Mouse (Mus musculus): ENCODE measurements around the gene Lrrc26. TPM values are rescaled to one million over a fixed set of nuclear protein-coding genes. Genes with fewer than 3 reads are reported as not detected.

Gene Lrrc26
- total and polyA plus RNA-seq, 2 experiments from 2014 or later: 0.26 TPM; not detected in 1

DNA sequence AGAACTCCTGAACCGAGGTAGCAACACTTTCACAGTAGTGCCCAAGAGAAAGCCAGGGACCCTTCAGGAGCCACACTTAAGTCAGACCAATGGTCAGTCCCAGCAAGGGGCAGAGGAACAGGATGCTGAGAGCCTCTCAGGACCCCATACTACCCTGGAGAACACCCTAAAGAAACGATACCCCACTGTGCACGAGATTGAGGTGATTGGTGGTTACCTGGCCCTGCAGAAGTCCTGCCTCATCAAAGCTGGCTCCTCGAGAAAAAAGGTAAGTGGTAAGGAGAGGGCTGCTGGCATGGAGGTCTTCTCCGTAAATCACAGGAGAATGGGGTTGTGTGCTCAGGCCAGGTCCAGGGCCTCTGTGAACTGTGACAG is 25.4 kb upstream of the Lrrc26 start:
- WGBS: 77% methylated on average over 5 of the region's 5 CpGs
- ATAC-seq (ENCODE audit: low FRiP score): no peak
- TF ChIP-seq CTCF (IDR thresholded peaks at IDR 0.05): no peak
- Histone ChIP-seq H3K27ac (ENCODE audit: low read depth, low read length) (no peak overlapping the region), H3K4me1 (ENCODE audit: insufficient read depth, low read length) (peaks cover 37% of the 10 kb centered on the region), H3K4me2 (ENCODE audit: low read depth, low read length, poor library complexity, severe bottlenecking) (peak overlapping the region; percentile 100), H3K9ac (replicated peaks; ENCODE audit: low read length, poor library complexity, severe bottlenecking) (0 out of 2 replicates have a peak overlapping the region, but pooled peaks have one; percentile 65), H3K4me3 (ENCODE audit: low read depth, low read length) (peak overlapping the region; percentile 71), H3K9me3 (ENCODE audit: low read length) (no peaks in the 10 kb centered on the region), H3K36me3 (ENCODE audit: insufficient read depth, low read length) (peaks cover 10% of the 10 kb centered on the region), H3K27me3 (ENCODE audit: insufficient read depth, low read length) (peaks cover 3% of the 10 kb centered on the region; the same call in 1 of the 2 replicates)
- no peak for DNase-seq (ENCODE audit: low spot score)

DNA sequence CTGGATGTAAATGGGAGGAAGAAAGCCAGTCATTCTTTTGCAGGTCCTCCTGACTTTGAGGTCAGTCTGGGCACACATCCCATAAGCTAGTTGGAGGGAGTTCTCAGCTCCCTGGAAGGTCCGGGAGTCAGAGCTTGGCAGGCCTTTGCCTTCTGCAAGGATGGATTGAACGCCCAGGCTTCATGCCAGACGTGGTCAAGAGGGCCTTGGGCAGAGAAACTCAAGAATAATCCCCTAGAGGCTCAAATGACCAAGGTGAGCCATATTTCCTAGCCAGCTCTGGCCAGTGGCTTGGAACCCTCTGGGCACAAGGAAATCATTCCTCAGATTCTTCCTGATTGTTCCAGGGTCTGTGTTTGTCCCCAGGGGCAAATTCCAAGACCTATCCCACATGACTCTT is 24.9 kb upstream of the Lrrc26 start:
- ATAC-seq (ENCODE audit: low FRiP score) (no peak), DNase-seq (ENCODE audit: low spot score) (peak; percentile 47)
- Histone ChIP-seq H3K4me1 (ENCODE audit: insufficient read depth, low read length) (peaks cover 37% of the 10 kb centered on the region), H3K4me3 (ENCODE audit: low read depth, low read length) (no peak overlapping the region; the same call in 1 of the 2 replicates), H3K4me2 (ENCODE audit: low read depth, low read length, poor library complexity, severe bottlenecking) (peak overlapping the region; percentile 100), H3K27ac (ENCODE audit: low read depth, low read length) (no peak overlapping the region), H3K27me3 (ENCODE audit: insufficient read depth, low read length) (peaks cover 3% of the 10 kb centered on the region; the same call in 1 of the 2 replicates), H3K9ac (replicated peaks; ENCODE audit: low read length, poor library complexity, severe bottlenecking) (no peak overlapping the region), H3K36me3 (ENCODE audit: insufficient read depth, low read length) (peaks cover 16% of the 10 kb centered on the region), H3K9me3 (ENCODE audit: low read length) (no peaks in the 10 kb centered on the region)
- no peak for TF ChIP-seq CTCF (IDR thresholded peaks at IDR 0.05)
- 75% methylated on average over 3 of the region's 3 CpGs for WGBS

- Histone ChIP-seq H3K4me3 (ENCODE audit: low read depth, low read length) (peak overlapping the region; percentile 9; the same call in 1 of the 2 replicates), H3K9me3 (ENCODE audit: low read length) (no peaks in the 10 kb centered on the region), H3K4me1 (ENCODE audit: insufficient read depth, low read length) (peaks cover 40% of the 10 kb centered on the region), H3K4me2 (ENCODE audit: low read depth, low read length, poor library complexity, severe bottlenecking) (peak overlapping the region; percentile 41), H3K9ac (replicated peaks; ENCODE audit: low read length, poor library complexity, severe bottlenecking) (0 out of 2 replicates have a peak overlapping the region, but pooled peaks have one; percentile 26), H3K27me3 (ENCODE audit: insufficient read depth, low read length) (peaks cover 3% of the 10 kb centered on the region; the same call in 1 of the 2 replicates), H3K27ac (ENCODE audit: low read depth, low read length) (no peak overlapping the region), H3K36me3 (ENCODE audit: insufficient read depth, low read length) (peaks cover 27% of the 10 kb centered on the region)
- no peak for TF ChIP-seq CTCF (IDR thresholded peaks at IDR 0.05)
- 67% methylated on average over 6 of the region's 6 CpGs for WGBS
- DNase-seq (ENCODE audit: low spot score): peak; percentile 85
- no peak for ATAC-seq (ENCODE audit: low FRiP score)
These were observed 23.6 kb upstream of the Lrrc26 start for GRCm38 (mm10) chr2:25265897-25266656.

GRCm38 (mm10) chr2:25266720-25267119 is 23.0 kb upstream of the Lrrc26 start:
- Histone ChIP-seq H3K27me3 (ENCODE audit: insufficient read depth, low read length) (peaks cover 3% of the 10 kb centered on the region; the same call in 1 of the 2 replicates), H3K4me3 (ENCODE audit: low read depth, low read length) (no peak overlapping the region), H3K36me3 (ENCODE audit: insufficient read depth, low read length) (peaks cover 28% of the 10 kb centered on the region), H3K4me2 (ENCODE audit: low read depth, low read length, poor library complexity, severe bottlenecking) (peak overlapping the region; percentile 41), H3K4me1 (ENCODE audit: insufficient read depth, low read length) (peaks cover 47% of the 10 kb centered on the region), H3K9me3 (ENCODE audit: low read length) (no peaks in the 10 kb centered on the region), H3K27ac (ENCODE audit: low read depth, low read length) (no peak overlapping the region), H3K9ac (replicated peaks; ENCODE audit: low read length, poor library complexity, severe bottlenecking) (peak overlapping the region; percentile 26; the same call in 1 of the 2 replicates)
- TF ChIP-seq CTCF (IDR thresholded peaks at IDR 0.05): no peak
- peak; percentile 36 for DNase-seq (ENCODE audit: low spot score)
- 30% methylated on average over 2 of the region's 2 CpGs for WGBS
- no peak for ATAC-seq (ENCODE audit: low FRiP score)

DNA sequence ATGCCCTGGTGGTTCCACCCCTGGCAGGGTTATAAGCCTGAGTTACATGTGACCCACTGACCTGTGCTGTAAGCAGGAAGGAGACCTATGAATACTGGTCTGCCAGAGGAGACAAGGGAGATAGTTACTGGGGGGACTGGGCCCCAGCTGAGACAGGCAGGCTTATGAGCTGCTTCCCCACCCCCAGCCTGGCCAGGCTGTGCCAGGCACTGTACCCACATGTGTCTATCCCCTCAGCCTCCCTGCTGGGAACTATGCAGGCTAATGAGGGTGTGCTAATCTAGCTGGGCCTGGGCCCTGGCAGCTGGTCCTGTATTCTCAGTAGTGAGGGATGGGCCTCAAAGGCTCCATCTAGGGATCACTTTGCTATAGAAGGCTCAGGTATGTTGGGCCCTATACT is 22.5 kb upstream of the Lrrc26 start:
- ATAC-seq (ENCODE audit: low FRiP score): no peak
- Histone ChIP-seq H3K9ac (replicated peaks; ENCODE audit: low read length, poor library complexity, severe bottlenecking) (peak overlapping the region; percentile 9; the same call in 1 of the 2 replicates), H3K27ac (ENCODE audit: low read depth, low read length) (no peak overlapping the region), H3K36me3 (ENCODE audit: insufficient read depth, low read length) (peaks cover 28% of the 10 kb centered on the region), H3K27me3 (ENCODE audit: insufficient read depth, low read length) (peaks cover 3% of the 10 kb centered on the region; the same call in 1 of the 2 replicates), H3K4me1 (ENCODE audit: insufficient read depth, low read length) (peaks cover 47% of the 10 kb centered on the region), H3K9me3 (ENCODE audit: low read length) (no peaks in the 10 kb centered on the region), H3K4me3 (ENCODE audit: low read depth, low read length) (no peak overlapping the region), H3K4me2 (ENCODE audit: low read depth, low read length, poor library complexity, severe bottlenecking) (no peak overlapping the region)
- peak; percentile 66 for DNase-seq (ENCODE audit: low spot score)
- TF ChIP-seq CTCF (IDR thresholded peaks at IDR 0.05): no peak

GRCm38 (mm10) chr2:25267746-25268309 is 21.9 kb upstream of the Lrrc26 start:
- H3K9me3 ChIP-seq (ENCODE audit: low read length): no peaks in the 10 kb centered on the region
- no peak for DNase-seq (ENCODE audit: low spot score)
- peaks cover 3% of the 10 kb centered on the region; the same call in 1 of the 2 replicates for H3K27me3 ChIP-seq (ENCODE audit: insufficient read depth, low read length)
- no peak overlapping the region for H3K27ac ChIP-seq (ENCODE audit: low read depth, low read length)
- no peak overlapping the region for H3K4me3 ChIP-seq (ENCODE audit: low read depth, low read length)
- no peak overlapping the region for H3K4me2 ChIP-seq (ENCODE audit: low read depth, low read length, poor library complexity, severe bottlenecking)
- ATAC-seq (ENCODE audit: low FRiP score): no peak
- TF ChIP-seq CTCF (IDR thresholded peaks at IDR 0.05): no peak
- H3K36me3 ChIP-seq (ENCODE audit: insufficient read depth, low read length): peaks cover 28% of the 10 kb centered on the region
- 68% methylated on average over 4 of the region's 4 CpGs for WGBS
- 0 out of 2 replicates have a peak overlapping the region, but pooled peaks have one; percentile 4 for H3K9ac ChIP-seq (replicated peaks; ENCODE audit: low read length, poor library complexity, severe bottlenecking)
- H3K4me1 ChIP-seq (ENCODE audit: insufficient read depth, low read length): peaks cover 47% of the 10 kb centered on the region

Measured in midbrain, postnatal 0 days (tissue).